Mouse (Mus musculus) thymus, adult 2 months (tissue): ENCODE results near the gene Stoml3. TPM values are rescaled to one million over a fixed set of nuclear protein-coding genes. Genes with fewer than 3 reads are reported as not detected.

Experiments
- DNase-seq: peaks from one replicate; pipeline ENCODE4 v3.0.0; 2021
- H3K27ac ChIP-seq: fragments of 200-500 bp; 2 replicates; pipeline ENCODE4 v1.5.1; 2012; ENCODE audit warnings: low read length, control low read depth; ENCODE audit not compliant: control insufficient read depth, insufficient read depth
- H3K27me3 ChIP-seq: fragments of 200-500 bp; 2 replicates; pipeline ENCODE4 v1.6.1; 2012; ENCODE audit warnings: mild to moderate bottlenecking, low read length, moderate library complexity, mixed read lengths; ENCODE audit not compliant: control insufficient read depth, insufficient read depth
- H3K36me3 ChIP-seq: fragments of 200-500 bp; 2 replicates; pipeline ENCODE4 v1.6.1; 2012; ENCODE audit warnings: mild to moderate bottlenecking, low read length, moderate library complexity; ENCODE audit not compliant: control insufficient read depth, insufficient read depth
- H3K4me1 ChIP-seq: fragments of 200-500 bp; replicated peaks from 2 replicates; pipeline ENCODE4 v1.6.1; 2012; ENCODE audit warnings: low read length; ENCODE audit not compliant: control insufficient read depth, insufficient read depth
- H3K4me3 ChIP-seq: fragments of 200-500 bp; 2 replicates; pipeline ENCODE4 v1.5.1; 2012; ENCODE audit warnings: mild to moderate bottlenecking, low read length, control low read depth, moderate library complexity; ENCODE audit not compliant: control insufficient read depth, insufficient read depth
- CTCF ChIP-seq: fragments of 200-500 bp; IDR thresholded peaks from 2 replicates; pipeline ENCODE4 v1.5.1; 2012; ENCODE audit warnings: mild to moderate bottlenecking, control low read depth, low read length, moderate library complexity, borderline replicate concordance; ENCODE audit not compliant: control insufficient read depth, poor library complexity, insufficient read depth; ENCODE audit errors: extremely low read depth
- POLR2A ChIP-seq: fragments of 200-500 bp; IDR thresholded peaks from 2 replicates; pipeline ENCODE4 v1.6.1; 2012; ENCODE audit warnings: mild to moderate bottlenecking, low read length, control low read depth, moderate library complexity; ENCODE audit not compliant: control insufficient read depth, poor library complexity, insufficient read depth; ENCODE audit errors: extremely low read depth
- WGBS: fragments of 180-500 bp; shearing (Covaris S2); methylation state at CpG from one replicate; pipeline ENCODE4 v1.1.7; 2018; 5-methylcytosine and 5-hydroxymethylcytosine counted together
- polyA plus RNA-seq: library from polyadenylated mRNA; depleted of rRNA; stranded (reverse); fragments of >200 nt; gene quantifications from 2 replicates; pipeline ENCODE4 v1.2.3, GENCODE M21; 2012

The Stoml3 gene
- polyA plus RNA-seq, 1 experiment = 0.16 TPM

- no peak for DNase-seq
- H3K36me3 ChIP-seq = peaks cover 6% of the 10 kb centered on the region
- no peaks in the 10 kb centered on the region for H3K27me3 ChIP-seq
- WGBS = 93% methylated on average over 10 of the region's 10 CpGs
- TF ChIP-seq POLR2A = no peak
- TF ChIP-seq CTCF = no peak
- H3K27ac ChIP-seq = no peak overlapping the region
- H3K4me3 ChIP-seq = no peak overlapping the region
- H3K4me1 ChIP-seq = no peaks in the 10 kb centered on the region
Measured at GRCm38 (mm10) chr3:53486561-53486960, 1.9 kb upstream of the Stoml3 start.

GRCm38 (mm10) chr3:53486996-53487576 lies 1.4 kb upstream of the Stoml3 start:
- no peak overlapping the region for H3K4me3 ChIP-seq
- H3K4me1 ChIP-seq = no peaks in the 10 kb centered on the region
- H3K27ac ChIP-seq = no peak overlapping the region
- 58% methylated on average over 9 of the region's 9 CpGs for WGBS
- peaks cover 1% of the 10 kb centered on the region for H3K36me3 ChIP-seq
- no peaks in the 10 kb centered on the region for H3K27me3 ChIP-seq
- TF ChIP-seq POLR2A = no peak
- no peak for TF ChIP-seq CTCF
- DNase-seq = no peak

- no peaks in the 10 kb centered on the region for H3K27me3 ChIP-seq
- H3K27ac ChIP-seq = no peak overlapping the region
- TF ChIP-seq CTCF (no peak), POLR2A (no peak)
- WGBS = 88% methylated on average over 6 of the region's 6 CpGs
- no peak for DNase-seq
- H3K4me1 ChIP-seq = no peaks in the 10 kb centered on the region
- H3K4me3 ChIP-seq = no peak overlapping the region
- no peaks in the 10 kb centered on the region for H3K36me3 ChIP-seq
Measured at GRCm38 (mm10) chr3:53498351-53498905, 10.0 kb downstream of the Stoml3 start.

GRCm38 (mm10) chr3:53502428-53502827 lies 14.0 kb downstream of the Stoml3 start:
- WGBS = 50% methylated on average over 6 of the region's 6 CpGs
- Histone ChIP-seq H3K4me3 (no peak overlapping the region), H3K36me3 (no peaks in the 10 kb centered on the region), H3K4me1 (no peaks in the 10 kb centered on the region), H3K27me3 (no peaks in the 10 kb centered on the region), H3K27ac (no peak overlapping the region)
- no peak for DNase-seq
- TF ChIP-seq POLR2A (no peak), CTCF (no peak)

GRCm38 (mm10) chr3:53513096-53513495 lies 24.6 kb downstream of the Stoml3 start:
- Histone ChIP-seq H3K4me1 (no peaks in the 10 kb centered on the region), H3K36me3 (no peaks in the 10 kb centered on the region), H3K27ac (no peak overlapping the region), H3K4me3 (no peak overlapping the region), H3K27me3 (no peaks in the 10 kb centered on the region)
- no peak for TF ChIP-seq POLR2A
- TF ChIP-seq CTCF = no peak
- DNase-seq = no peak
- 71% methylated on average over 5 of the region's 5 CpGs for WGBS

- whole genome bisulfite sequencing = 87% methylated on average over 4 of the region's 4 CpGs
- Histone ChIP-seq H3K36me3 (no peaks in the 10 kb centered on the region), H3K4me3 (no peak overlapping the region), H3K4me1 (no peaks in the 10 kb centered on the region), H3K27ac (no peak overlapping the region), H3K27me3 (no peaks in the 10 kb centered on the region)
- TF ChIP-seq CTCF (no peak), POLR2A (no peak)
- DNase-seq = no peak
Measured at GRCm38 (mm10) chr3:53514221-53515065, 26.0 kb downstream of the Stoml3 start.

GRCm38 (mm10) chr3:53522794-53523193 lies 34.3 kb downstream of the Stoml3 start:
- WGBS = 39% methylated on average over 10 of the region's 10 CpGs

More at GRCm38 (mm10) chr3:53522794-53523193, 34.3 kb downstream of the Stoml3 start:
- Histone ChIP-seq H3K27ac (no peak overlapping the region), H3K36me3 (no peaks in the 10 kb centered on the region), H3K4me3 (no peak overlapping the region), H3K4me1 (no peaks in the 10 kb centered on the region), H3K27me3 (no peaks in the 10 kb centered on the region)
- DNase-seq = no peak
- no peak for TF ChIP-seq CTCF
- TF ChIP-seq POLR2A = no peak
